Mouse (Mus musculus) midbrain, embryonic 14.5 days (tissue): ENCODE data around the gene Gm5134. TPM values are rescaled to one million over a fixed set of nuclear protein-coding genes. Genes with fewer than 3 reads are reported as not detected.
A peak's percentile ranks its signal among the peaks of the same experiment; 100 is the strongest.

Experiments used
- ATAC-seq: fragments of 200-750 bp; cut with Nextera tagmentation; 2 replicates; pipeline ENCODE4 v1.8.0; 2017; ENCODE audit warnings: moderate number of reproducible peaks, moderate library complexity; ENCODE audit not compliant: low FRiP score, low TSS enrichment
- DNase-seq: peaks from one replicate; pipeline ENCODE4 v3.0.0-alpha.2; 2015
- H3K27ac ChIP-seq: fragments of 300-500 bp; sonication (generic); replicated peaks from 2 replicates; pipeline ENCODE4 v1.5.1; 2014; ENCODE audit warnings: mild to moderate bottlenecking, low read depth, low read length, moderate library complexity
- H3K27me3 ChIP-seq: fragments of 300-500 bp; sonication (generic); 2 replicates; pipeline ENCODE4 v1.6.1; 2014; ENCODE audit warnings: low read length, control low read depth, mixed read lengths; ENCODE audit not compliant: control insufficient read depth, insufficient read depth
- H3K36me3 ChIP-seq: fragments of 300-500 bp; sonication (generic); 2 replicates; pipeline ENCODE4 v1.6.1; 2014; ENCODE audit warnings: low read length, control low read depth; ENCODE audit not compliant: control insufficient read depth, insufficient read depth
- H3K4me1 ChIP-seq: fragments of 300-500 bp; sonication (generic); 2 replicates; pipeline ENCODE4 v1.6.1; 2014; ENCODE audit warnings: mild to moderate bottlenecking, antibody characterized with exemption, low read length, control low read depth; ENCODE audit not compliant: control insufficient read depth, insufficient read depth
- H3K4me2 ChIP-seq: fragments of 300-500 bp; sonication (generic); 2 replicates; pipeline ENCODE4 v1.6.1; 2014; ENCODE audit warnings: mild to moderate bottlenecking, low read length, moderate library complexity
- H3K4me3 ChIP-seq: fragments of 300-500 bp; sonication (generic); replicated peaks from 2 replicates; pipeline ENCODE4 v1.5.1; 2014; ENCODE audit warnings: low read depth, low read length
- H3K9ac ChIP-seq: fragments of 300-500 bp; sonication (generic); replicated peaks from 2 replicates; pipeline ENCODE4 v1.6.1; 2014; ENCODE audit warnings: mild to moderate bottlenecking, low read length, moderate library complexity
- H3K9me3 ChIP-seq: fragments of 300-500 bp; sonication (generic); 2 replicates; pipeline ENCODE4 v1.6.1; 2016; ENCODE audit warnings: low read length, control low read depth, mixed read lengths; ENCODE audit not compliant: control insufficient read depth
- WGBS: fragments of 180-500 bp; shearing (Covaris S2); extraction: QIAGEN DNeasy Blood & Tissue Kit; methylation state at CpG from one replicate; pipeline ENCODE4 v1.1.7; 2014; 5-methylcytosine and 5-hydroxymethylcytosine counted together
- polyA plus RNA-seq: library from polyadenylated mRNA; unstranded; fragments of >200 nt; fragmentation: Nextera tagmentation; extraction: Ambion mirVana; gene quantifications from 2 replicates; pipeline ENCODE4 v1.2.1, GENCODE M21; 2014

Gm5134 gene
- polyA plus RNA-seq, 1 experiment from 2014 or later = not detected

- Histone ChIP-seq H3K27me3 (no peaks in the 10 kb centered on the region), H3K27ac (no peak overlapping the region), H3K9me3 (no peaks in the 10 kb centered on the region), H3K4me3 (no peak overlapping the region), H3K36me3 (no peaks in the 10 kb centered on the region), H3K9ac (no peak overlapping the region), H3K4me1 (no peaks in the 10 kb centered on the region), H3K4me2 (no peak overlapping the region)
- ATAC-seq (no peak), DNase-seq (no peak)
- WGBS = 79% methylated on average over 3 of the region's 3 CpGs
Observed at GRCm38 (mm10) chr10:75996315-75996714, 42.0 kb downstream of the Gm5134 start.

- WGBS = 28% methylated on average over 6 of the region's 7 CpGs
- Histone ChIP-seq H3K27me3 (no peaks in the 10 kb centered on the region), H3K4me1 (no peaks in the 10 kb centered on the region), H3K27ac (no peak overlapping the region), H3K4me3 (no peak overlapping the region), H3K4me2 (no peak overlapping the region), H3K9me3 (no peaks in the 10 kb centered on the region), H3K9ac (no peak overlapping the region), H3K36me3 (no peaks in the 10 kb centered on the region)
- no peak for ATAC-seq
- DNase-seq = no peak
Observed at GRCm38 (mm10) chr10:76001160-76001559, 46.8 kb downstream of the Gm5134 start.

- Histone ChIP-seq H3K27ac (no peak overlapping the region), H3K36me3 (no peaks in the 10 kb centered on the region), H3K9me3 (no peaks in the 10 kb centered on the region), H3K4me3 (no peak overlapping the region), H3K4me1 (no peaks in the 10 kb centered on the region), H3K9ac (no peak overlapping the region), H3K4me2 (no peak overlapping the region), H3K27me3 (no peaks in the 10 kb centered on the region)
- WGBS = 29% methylated on average over 3 of the region's 3 CpGs
- no peak for ATAC-seq
- peak; percentile 12 for DNase-seq
Observed at GRCm38 (mm10) chr10:76002101-76002521, 47.8 kb downstream of the Gm5134 start.

GRCm38 (mm10) chr10:76002615-76003014 lies 48.3 kb downstream of the Gm5134 start:
- H3K36me3 ChIP-seq = no peaks in the 10 kb centered on the region
- no peak overlapping the region for H3K27ac ChIP-seq
- no peak overlapping the region for H3K9ac ChIP-seq
- ATAC-seq (no peak), DNase-seq (no peak)
- H3K4me3 ChIP-seq = no peak overlapping the region
- no peaks in the 10 kb centered on the region for H3K4me1 ChIP-seq
- H3K27me3 ChIP-seq = no peaks in the 10 kb centered on the region
- H3K9me3 ChIP-seq = no peaks in the 10 kb centered on the region
- WGBS = 35% methylated on average over 2 of the region's 2 CpGs
- no peak overlapping the region for H3K4me2 ChIP-seq

GRCm38 (mm10) chr10:76003221-76003620 lies 48.9 kb downstream of the Gm5134 start:
- H3K9me3 ChIP-seq = no peaks in the 10 kb centered on the region
- H3K36me3 ChIP-seq = no peaks in the 10 kb centered on the region
- H3K27me3 ChIP-seq = no peaks in the 10 kb centered on the region
- no peaks in the 10 kb centered on the region for H3K4me1 ChIP-seq
- H3K9ac ChIP-seq = no peak overlapping the region
- H3K4me3 ChIP-seq = no peak overlapping the region
- no peak overlapping the region for H3K4me2 ChIP-seq
- H3K27ac ChIP-seq = no peak overlapping the region
- 93% methylated on average over 2 of the region's 2 CpGs for WGBS
- no peak for DNase-seq
- ATAC-seq = no peak

- H3K9me3 ChIP-seq = no peaks in the 10 kb centered on the region
- no peaks in the 10 kb centered on the region for H3K4me1 ChIP-seq
- H3K36me3 ChIP-seq = no peaks in the 10 kb centered on the region
- H3K4me3 ChIP-seq = no peak overlapping the region
- H3K4me2 ChIP-seq = no peak overlapping the region
- H3K27me3 ChIP-seq = no peaks in the 10 kb centered on the region
- ATAC-seq (no peak), DNase-seq (no peak)
- WGBS = 86% methylated on average over 6 of the region's 6 CpGs
- H3K9ac ChIP-seq = no peak overlapping the region
- no peak overlapping the region for H3K27ac ChIP-seq
Observed at GRCm38 (mm10) chr10:76006385-76006784, 52.1 kb downstream of the Gm5134 start.

GRCm38 (mm10) chr10:76009812-76010211 lies 55.5 kb downstream of the Gm5134 start:
- Histone ChIP-seq H3K4me1 (no peaks in the 10 kb centered on the region), H3K9ac (no peak overlapping the region), H3K27me3 (no peaks in the 10 kb centered on the region), H3K36me3 (no peaks in the 10 kb centered on the region), H3K4me3 (no peak overlapping the region), H3K9me3 (no peaks in the 10 kb centered on the region), H3K27ac (no peak overlapping the region), H3K4me2 (no peak overlapping the region)
- no peak for DNase-seq
- no peak for ATAC-seq
- WGBS = 86% methylated on average over 3 of the region's 3 CpGs

- H3K27ac ChIP-seq = no peak overlapping the region
- H3K9me3 ChIP-seq = no peaks in the 10 kb centered on the region
- no peaks in the 10 kb centered on the region for H3K27me3 ChIP-seq
- no peak overlapping the region for H3K9ac ChIP-seq
- 79% methylated on average over 6 of the region's 6 CpGs for WGBS
- no peak for ATAC-seq
- no peak overlapping the region for H3K4me2 ChIP-seq
- H3K4me3 ChIP-seq = no peak overlapping the region
- no peaks in the 10 kb centered on the region for H3K36me3 ChIP-seq
- no peak for DNase-seq
- no peaks in the 10 kb centered on the region for H3K4me1 ChIP-seq
Observed at GRCm38 (mm10) chr10:76012922-76013321, 58.6 kb downstream of the Gm5134 start.

GRCm38 (mm10) chr10:76016886-76017285 lies 62.6 kb downstream of the Gm5134 start:
- Histone ChIP-seq H3K27ac (no peak overlapping the region), H3K9ac (no peak overlapping the region), H3K4me2 (no peak overlapping the region), H3K9me3 (no peaks in the 10 kb centered on the region), H3K36me3 (no peaks in the 10 kb centered on the region), H3K4me3 (no peak overlapping the region), H3K27me3 (no peaks in the 10 kb centered on the region), H3K4me1 (no peaks in the 10 kb centered on the region)
- no peak for ATAC-seq
- DNase-seq = no peak
- WGBS = 86% methylated on average over 3 of the region's 3 CpGs
